Mouse (Mus musculus): ENCODE results near the gene Dock3.

GRCm38 (mm10) chr9:107255596-107255995, 23.9 kb upstream of the Dock3 start:
- TF ChIP-seq POLR2A (IDR thresholded peaks at IDR 0.05; ENCODE audit: insufficient read depth, low read depth, low read length) (no peak), CTCF (IDR thresholded peaks at IDR 0.05; ENCODE audit: insufficient read depth, low read depth, low read length) (no peak)
